Mouse (Mus musculus) stomach, embryonic 16.5 days (tissue): ENCODE measurements around the gene Dusp27. TPM values are rescaled to one million over a fixed set of nuclear protein-coding genes. Genes with fewer than 3 reads are reported as not detected.

Source experiments
- ATAC-seq: fragments of 200-750 bp; cut with Nextera tagmentation; 2 replicates; pipeline ENCODE4 v1.8.0; 2017; ENCODE audit warnings: moderate number of reproducible peaks, moderate TSS enrichment; ENCODE audit not compliant: insufficient read depth, low FRiP score
- H3K27ac ChIP-seq: fragments of 300-500 bp; sonication (generic); 2 replicates; pipeline ENCODE4 v1.5.1; 2014; ENCODE audit warnings: low read length
- H3K27me3 ChIP-seq: fragments of 300-500 bp; sonication (generic); 2 replicates; pipeline ENCODE4 v1.6.1; 2014; ENCODE audit warnings: low read length, control low read depth, mixed read lengths; ENCODE audit not compliant: control insufficient read depth, insufficient read depth
- H3K36me3 ChIP-seq: fragments of 300-500 bp; sonication (generic); 2 replicates; pipeline ENCODE4 v1.6.1; 2014; ENCODE audit warnings: low read length; ENCODE audit not compliant: control insufficient read depth, insufficient read depth
- H3K4me1 ChIP-seq: fragments of 300-500 bp; sonication (generic); 2 replicates; pipeline ENCODE4 v1.6.1; 2014; ENCODE audit warnings: low read length, control low read depth, mixed read lengths; ENCODE audit not compliant: control insufficient read depth, insufficient read depth
- H3K4me2 ChIP-seq: fragments of 300-500 bp; sonication (generic); 2 replicates; pipeline ENCODE4 v1.6.1; 2014; ENCODE audit warnings: low read depth, low read length, mixed read lengths
- H3K4me3 ChIP-seq: fragments of 300-500 bp; sonication (generic); replicated peaks from 2 replicates; pipeline ENCODE4 v1.5.1; 2014; ENCODE audit warnings: mild to moderate bottlenecking, low read length
- H3K9ac ChIP-seq: fragments of 300-500 bp; sonication (generic); 2 replicates; pipeline ENCODE4 v1.6.1; 2014; ENCODE audit warnings: low read length
- H3K9me3 ChIP-seq: fragments of 300-500 bp; sonication (generic); replicated peaks from 2 replicates; pipeline ENCODE4 v1.6.1; 2016; ENCODE audit warnings: low read length, control low read depth; ENCODE audit not compliant: control insufficient read depth
- WGBS: fragments of 180-500 bp; shearing (Covaris S2); extraction: QIAGEN DNeasy Blood & Tissue Kit; methylation state at CpG from one replicate; pipeline ENCODE4 v1.1.7; 2014; 5-methylcytosine and 5-hydroxymethylcytosine counted together
- polyA plus RNA-seq: library from polyadenylated mRNA; unstranded; fragments of >200 nt; fragmentation: Nextera tagmentation; extraction: Ambion mirVana; gene quantifications from 2 replicates; pipeline ENCODE4 v1.2.1, GENCODE M21; 2015

Dusp27 gene
- polyA plus RNA-seq, 1 experiment from 2014 or later: 6.1 TPM

- no peaks in the 10 kb centered on the region for H3K36me3 ChIP-seq
- peak; percentile 17; the same call in 1 of the 2 replicates for ATAC-seq
- H3K27ac ChIP-seq: no peak overlapping the region
- no peak overlapping the region for H3K4me3 ChIP-seq
- peaks cover 4% of the 10 kb centered on the region; the same call in 1 of the 2 replicates for H3K4me1 ChIP-seq
- H3K9me3 ChIP-seq: no peaks in the 10 kb centered on the region
- H3K27me3 ChIP-seq: no peaks in the 10 kb centered on the region
- 58% methylated on average over 13 of the region's 13 CpGs for WGBS
- H3K4me2 ChIP-seq: no peak overlapping the region
- no peak overlapping the region; the same call in 1 of the 2 replicates for H3K9ac ChIP-seq
Measured at GRCm38 (mm10) chr1:166138136-166138535, 10.4 kb upstream of the Dusp27 start.

GRCm38 (mm10) chr1:166137244-166137938 lies 9.7 kb upstream of the Dusp27 start:
- Histone ChIP-seq H3K4me1 (peaks cover 4% of the 10 kb centered on the region; the same call in 1 of the 2 replicates), H3K27me3 (no peaks in the 10 kb centered on the region), H3K36me3 (no peaks in the 10 kb centered on the region), H3K4me3 (no peak overlapping the region), H3K4me2 (peak overlapping the region; percentile 14; the same call in 1 of the 2 replicates), H3K9ac (no peak overlapping the region), H3K27ac (0 out of 2 replicates have a peak overlapping the region, but pooled peaks have one; percentile 30), H3K9me3 (no peaks in the 10 kb centered on the region)
- peak; percentile 69 for ATAC-seq
- WGBS: 49% methylated on average over 7 of the region's 7 CpGs

GRCm38 (mm10) chr1:166135091-166135740 lies 7.5 kb upstream of the Dusp27 start:
- H3K27ac ChIP-seq: no peak overlapping the region
- no peak for ATAC-seq
- H3K27me3 ChIP-seq: no peaks in the 10 kb centered on the region
- no peak overlapping the region for H3K4me2 ChIP-seq
- H3K4me3 ChIP-seq: no peak overlapping the region
- H3K9ac ChIP-seq: no peak overlapping the region
- 44% methylated on average over 5 of the region's 5 CpGs for WGBS
- peaks cover 4% of the 10 kb centered on the region; the same call in 1 of the 2 replicates for H3K4me1 ChIP-seq
- H3K9me3 ChIP-seq: no peaks in the 10 kb centered on the region
- H3K36me3 ChIP-seq: no peaks in the 10 kb centered on the region

GRCm38 (mm10) chr1:166132367-166132766 lies 4.6 kb upstream of the Dusp27 start:
- H3K36me3 ChIP-seq: no peaks in the 10 kb centered on the region
- ATAC-seq: no peak
- no peak overlapping the region for H3K4me2 ChIP-seq
- H3K27ac ChIP-seq: no peak overlapping the region
- H3K9me3 ChIP-seq: no peaks in the 10 kb centered on the region
- H3K9ac ChIP-seq: no peak overlapping the region
- H3K27me3 ChIP-seq: no peaks in the 10 kb centered on the region
- peaks cover 10% of the 10 kb centered on the region for H3K4me1 ChIP-seq
- 45% methylated on average over 4 of the region's 4 CpGs for WGBS
- H3K4me3 ChIP-seq: no peak overlapping the region

GRCm38 (mm10) chr1:166130224-166130860 lies 2.6 kb upstream of the Dusp27 start, which contains the start of gene Gpa33:
Gene Gpa33 (plus strand): TSS chr1:166130238.
- WGBS: 70% methylated on average over 5 of the region's 5 CpGs
- Histone ChIP-seq H3K9ac (peak within 1 kb of the TSS; percentile 38; the same call in 1 of the 2 replicates), H3K27ac (peak within 1 kb of the TSS; percentile 17; the same call in 1 of the 2 replicates), H3K27me3 (no peaks in the 10 kb centered on the region), H3K4me1 (peaks cover 14% of the 10 kb centered on the region), H3K4me2 (0 out of 2 replicates have a peak within 1 kb of the TSS, but pooled peaks have one; percentile 2), H3K9me3 (no peaks in the 10 kb centered on the region), H3K36me3 (no peaks in the 10 kb centered on the region), H3K4me3 (peak within 1 kb of the TSS; percentile 0; the same call in 1 of the 2 replicates)
- peak; percentile 86 for ATAC-seq

- Histone ChIP-seq H3K27me3 (no peaks in the 10 kb centered on the region), H3K4me1 (peaks cover 14% of the 10 kb centered on the region), H3K9ac (no peak overlapping the region), H3K4me2 (no peak overlapping the region), H3K4me3 (no peak overlapping the region), H3K36me3 (no peaks in the 10 kb centered on the region), H3K27ac (no peak overlapping the region), H3K9me3 (no peaks in the 10 kb centered on the region)
- ATAC-seq: no peak
- WGBS: 75% methylated on average over 5 of the region's 5 CpGs
Measured at GRCm38 (mm10) chr1:166128551-166128950, 829 bp upstream of the Dusp27 start.

- WGBS: 52% methylated on average over 9 of the region's 9 CpGs
- peaks cover 14% of the 10 kb centered on the region for H3K4me1 ChIP-seq
- no peak overlapping the region for H3K9ac ChIP-seq
- H3K27me3 ChIP-seq: no peaks in the 10 kb centered on the region
- no peak overlapping the region for H3K27ac ChIP-seq
- peak overlapping the region; percentile 7; the same call in 1 of the 2 replicates for H3K4me3 ChIP-seq
- ATAC-seq: no peak
- peak overlapping the region; percentile 28 for H3K4me2 ChIP-seq
- H3K36me3 ChIP-seq: no peaks in the 10 kb centered on the region
- peaks cover 2% of the 10 kb centered on the region; the same call in 1 of the 2 replicates for H3K9me3 ChIP-seq
Measured at GRCm38 (mm10) chr1:166126795-166127194, 927 bp downstream of the Dusp27 start.

- 89% methylated on average over 6 of the region's 6 CpGs for WGBS
- no peak overlapping the region for H3K27ac ChIP-seq
- H3K27me3 ChIP-seq: no peaks in the 10 kb centered on the region
- no peak overlapping the region for H3K4me3 ChIP-seq
- no peaks in the 10 kb centered on the region for H3K36me3 ChIP-seq
- ATAC-seq: no peak
- peaks cover 14% of the 10 kb centered on the region for H3K4me1 ChIP-seq
- peaks cover 2% of the 10 kb centered on the region; the same call in 1 of the 2 replicates for H3K9me3 ChIP-seq
- no peak overlapping the region for H3K4me2 ChIP-seq
- H3K9ac ChIP-seq: no peak overlapping the region
Measured at GRCm38 (mm10) chr1:166126290-166126689, 1.4 kb downstream of the Dusp27 start.
